Mouse (Mus musculus) embryonic facial prominence, embryonic 13.5 days (tissue): ENCODE data around the gene Traf7. TPM values are rescaled to one million over a fixed set of nuclear protein-coding genes. Genes with fewer than 3 reads are reported as not detected.

Experiments
- ATAC-seq: fragments of 200-750 bp; cut with Nextera tagmentation; 2 replicates; pipeline ENCODE4 v1.8.0; 2017; ENCODE audit warnings: low read depth; ENCODE audit not compliant: insufficient number of reproducible peaks, insufficient read depth, low FRiP score, low TSS enrichment
- H3K27ac ChIP-seq: fragments of 300-500 bp; sonication (generic); 2 replicates; pipeline ENCODE4 v1.5.1; 2015; ENCODE audit warnings: moderate library complexity, mild to moderate bottlenecking, inconsistent platforms
- H3K27me3 ChIP-seq: fragments of 300-500 bp; sonication (generic); 2 replicates; pipeline ENCODE4 v1.6.1; 2015; ENCODE audit warnings: mild to moderate bottlenecking, inconsistent platforms
- H3K36me3 ChIP-seq: fragments of 300-500 bp; sonication (generic); 2 replicates; pipeline ENCODE4 v1.6.1; 2015; ENCODE audit warnings: mild to moderate bottlenecking, inconsistent platforms
- H3K4me1 ChIP-seq: fragments of 300-500 bp; sonication (generic); 2 replicates; pipeline ENCODE4 v1.6.1; 2015; ENCODE audit warnings: inconsistent platforms
- H3K4me2 ChIP-seq: fragments of 300-500 bp; sonication (generic); 2 replicates; pipeline ENCODE4 v1.6.1; 2015; ENCODE audit warnings: moderate library complexity, mild to moderate bottlenecking, inconsistent platforms
- H3K4me3 ChIP-seq: fragments of 300-500 bp; sonication (generic); 2 replicates; pipeline ENCODE4 v1.5.1; 2015; ENCODE audit warnings: mild to moderate bottlenecking, inconsistent platforms
- H3K9ac ChIP-seq: fragments of 300-500 bp; sonication (generic); 2 replicates; pipeline ENCODE4 v1.6.1; 2015; ENCODE audit warnings: mild to moderate bottlenecking, inconsistent platforms
- H3K9me3 ChIP-seq: fragments of 300-500 bp; sonication (generic); 2 replicates; pipeline ENCODE4 v1.6.1; 2016; ENCODE audit warnings: inconsistent platforms
- WGBS: fragments of 180-500 bp; shearing (Covaris S2); methylation state at CpG from one replicate; pipeline ENCODE4 v1.1.7; 2015; ENCODE audit warnings: mixed read lengths; 5-methylcytosine and 5-hydroxymethylcytosine counted together
- polyA plus RNA-seq: library from polyadenylated mRNA; unstranded; fragments of >200 nt; fragmentation: Nextera tagmentation; extraction: Ambion mirVana; gene quantifications from 2 replicates; pipeline ENCODE4 v1.2.1, GENCODE M21; 2015

Traf7 gene
- polyA plus RNA-seq, 1 experiment from 2014 or later, result 97.1 TPM

- no peaks in the 10 kb centered on the region for H3K9me3 ChIP-seq
- H3K27me3 ChIP-seq, result no peaks in the 10 kb centered on the region
- peak overlapping the region; percentile 86 for H3K4me3 ChIP-seq
- H3K4me2 ChIP-seq, result peak overlapping the region; percentile 99
- 89% methylated on average over 4 of the region's 4 CpGs for WGBS
- ATAC-seq, result no peak
- peaks cover 45% of the 10 kb centered on the region for H3K4me1 ChIP-seq
- peaks cover 40% of the 10 kb centered on the region for H3K36me3 ChIP-seq
- H3K27ac ChIP-seq, result no peak overlapping the region
- peak overlapping the region; percentile 91 for H3K9ac ChIP-seq
Measured at GRCm38 (mm10) chr17:24472512-24472911, 55.2 kb downstream of the Traf7 start.

GRCm38 (mm10) chr17:24470701-24471527, 56.8 kb downstream of the Traf7 start:
- Histone ChIP-seq H3K36me3 (peaks cover 28% of the 10 kb centered on the region), H3K9me3 (no peaks in the 10 kb centered on the region), H3K27ac (peak overlapping the region; percentile 82), H3K4me2 (peak overlapping the region; percentile 99), H3K27me3 (no peaks in the 10 kb centered on the region), H3K4me3 (peak overlapping the region; percentile 86), H3K9ac (peak overlapping the region; percentile 91), H3K4me1 (peaks cover 42% of the 10 kb centered on the region)
- ATAC-seq, result peak; percentile 0; the same call in 1 of the 2 replicates
- 1% methylated on average over 68 of the region's 68 CpGs for WGBS

- ATAC-seq, result peak; percentile 96
- peaks cover 40% of the 10 kb centered on the region for H3K4me1 ChIP-seq
Measured at GRCm38 (mm10) chr17:24469910-24470602, 57.7 kb downstream of the Traf7 start, which contains the start of the genes E4f1 and Pgp. Gene E4f1, minus strand, starts transcription at chr17:24470313. Gene Pgp, plus strand, starts transcription at chr17:24470392.

GRCm38 (mm10) chr17:24469336-24469909, 58.3 kb downstream of the Traf7 start:
- peak overlapping the region; percentile 86 for H3K4me3 ChIP-seq
- H3K36me3 ChIP-seq, result peaks cover 13% of the 10 kb centered on the region
- H3K9ac ChIP-seq, result peak overlapping the region; percentile 91
- H3K27me3 ChIP-seq, result no peaks in the 10 kb centered on the region
- ATAC-seq, result no peak
- H3K4me1 ChIP-seq, result peaks cover 37% of the 10 kb centered on the region
- no peaks in the 10 kb centered on the region for H3K9me3 ChIP-seq
- 17% methylated on average over 7 of the region's 7 CpGs for WGBS
- H3K4me2 ChIP-seq, result peak overlapping the region; percentile 99
- peak overlapping the region; percentile 82 for H3K27ac ChIP-seq

More at GRCm38 (mm10) chr17:24469910-24470602, 57.7 kb downstream of the Traf7 start, which contains the start of the genes E4f1 and Pgp:
- H3K27me3 ChIP-seq, result no peaks in the 10 kb centered on the region
- WGBS, result under 1% methylated on average over 75 of the region's 75 CpGs
- H3K27ac ChIP-seq, result peak within 1 kb of the TSS; percentile 82
- H3K4me3 ChIP-seq, result peak within 1 kb of the TSS; percentile 86
- H3K4me2 ChIP-seq, result peak within 1 kb of the TSS; percentile 99
- peak within 1 kb of the TSS; percentile 91 for H3K9ac ChIP-seq
- H3K36me3 ChIP-seq, result peaks cover 19% of the 10 kb centered on the region
- no peaks in the 10 kb centered on the region for H3K9me3 ChIP-seq

- Histone ChIP-seq H3K36me3 (peaks cover 6% of the 10 kb centered on the region), H3K27me3 (no peaks in the 10 kb centered on the region), H3K4me2 (no peak overlapping the region), H3K4me3 (no peak overlapping the region), H3K9me3 (no peaks in the 10 kb centered on the region), H3K4me1 (peaks cover 31% of the 10 kb centered on the region), H3K9ac (no peak overlapping the region), H3K27ac (no peak overlapping the region)
- no peak for ATAC-seq
- whole genome bisulfite sequencing, result 87% methylated on average over 5 of the region's 5 CpGs
Measured at GRCm38 (mm10) chr17:24468636-24469246, 59.0 kb downstream of the Traf7 start.

- WGBS, result 50% methylated on average over 6 of the region's 6 CpGs
- no peak for ATAC-seq
- H3K4me1 ChIP-seq, result no peaks in the 10 kb centered on the region
- no peak overlapping the region for H3K4me3 ChIP-seq
- no peaks in the 10 kb centered on the region for H3K27me3 ChIP-seq
- H3K27ac ChIP-seq, result no peak overlapping the region
- no peak overlapping the region for H3K4me2 ChIP-seq
- H3K9ac ChIP-seq, result no peak overlapping the region
- H3K36me3 ChIP-seq, result no peaks in the 10 kb centered on the region
- no peaks in the 10 kb centered on the region for H3K9me3 ChIP-seq
Measured at GRCm38 (mm10) chr17:24463374-24464133, 64.2 kb downstream of the Traf7 start.

- Histone ChIP-seq H3K4me3 (no peak overlapping the region), H3K4me1 (no peaks in the 10 kb centered on the region), H3K27ac (no peak overlapping the region), H3K4me2 (no peak overlapping the region), H3K36me3 (no peaks in the 10 kb centered on the region), H3K9ac (no peak overlapping the region), H3K9me3 (no peaks in the 10 kb centered on the region), H3K27me3 (no peaks in the 10 kb centered on the region)
- no peak for ATAC-seq
- 78% methylated on average over 1 of the region's 1 CpGs for WGBS
Measured at GRCm38 (mm10) chr17:24462932-24463331, 64.8 kb downstream of the Traf7 start.

GRCm38 (mm10) chr17:24461580-24461979, 66.2 kb downstream of the Traf7 start:
- Histone ChIP-seq H3K4me1 (no peaks in the 10 kb centered on the region), H3K27ac (no peak overlapping the region), H3K27me3 (no peaks in the 10 kb centered on the region), H3K36me3 (no peaks in the 10 kb centered on the region), H3K4me2 (no peak overlapping the region), H3K4me3 (no peak overlapping the region), H3K9me3 (no peaks in the 10 kb centered on the region), H3K9ac (no peak overlapping the region)
- WGBS, result 67% methylated on average over 2 of the region's 2 CpGs
- ATAC-seq, result no peak
